Mouse (Mus musculus) retina, postnatal 7 days (tissue): ENCODE results near the gene Kirrel2.

Source experiments
- DNase-seq: peaks from one replicate; pipeline ENCODE4 v3.0.0-alpha.2; 2012; ENCODE audit warnings: low read depth, low spot score

The Kirrel2 gene

GRCm38 (mm10) chr7:30413596-30413995 lies 43.9 kb downstream of the Kirrel2 start, which contains the start of gene Tyrobp:
TSS of gene Tyrobp (plus strand) at chr7:30413760.
- no peak for DNase-seq

GRCm38 (mm10) chr7:30412735-30413147 lies 44.7 kb downstream of the Kirrel2 start:
- DNase-seq = no peak

GRCm38 (mm10) chr7:30411023-30411422 lies 46.5 kb downstream of the Kirrel2 start:
- DNase-seq = no peak

- DNase-seq = no peak
Measured at GRCm38 (mm10) chr7:30409789-30410188, 47.7 kb downstream of the Kirrel2 start.

- DNase-seq = no peak
Measured at GRCm38 (mm10) chr7:30408639-30409038, 48.9 kb downstream of the Kirrel2 start.

- DNase-seq = no peak
Measured at GRCm38 (mm10) chr7:30402343-30402742, 55.1 kb downstream of the Kirrel2 start.

- DNase-seq = no peak
Measured at GRCm38 (mm10) chr7:30399671-30400070, 57.8 kb downstream of the Kirrel2 start.
